Mouse (Mus musculus): ENCODE data around the gene Homer3. TPM values are rescaled to one million over a fixed set of nuclear protein-coding genes. Genes with fewer than 3 reads are reported as not detected.

Homer3 gene
- polyA plus RNA-seq, 1 experiment from 2014 or later, result 25.1 TPM

GRCm38 (mm10) chr8:70342007-70342406, 59.4 kb downstream of the Homer3 start:
- no peaks in the 10 kb centered on the region for H3K9me3 ChIP-seq (ENCODE audit: control insufficient read depth, low read length)
- no peaks in the 10 kb centered on the region for H3K4me1 ChIP-seq (replicated peaks; ENCODE audit: control insufficient read depth, insufficient read depth, low read length)
- DNase-seq (ENCODE audit: low spot score) (no peak), ATAC-seq (ENCODE audit: low FRiP score) (no peak)
- no peak overlapping the region for H3K4me2 ChIP-seq (replicated peaks)
- peaks cover 67% of the 10 kb centered on the region for H3K36me3 ChIP-seq (replicated peaks; ENCODE audit: control insufficient read depth, insufficient read depth)
- H3K4me3 ChIP-seq (replicated peaks; ENCODE audit: low read length), result no peak overlapping the region
- H3K27ac ChIP-seq, result no peak overlapping the region
- H3K27me3 ChIP-seq (ENCODE audit: control insufficient read depth, insufficient read depth, low read length), result no peaks in the 10 kb centered on the region
- WGBS, result 93% methylated on average over 14 of the region's 14 CpGs
- H3K9ac ChIP-seq, result no peak overlapping the region

GRCm38 (mm10) chr8:70343076-70343475, 60.4 kb downstream of the Homer3 start:
- Histone ChIP-seq H3K9ac (no peak overlapping the region), H3K27me3 (ENCODE audit: control insufficient read depth, insufficient read depth, low read length) (no peaks in the 10 kb centered on the region), H3K4me1 (replicated peaks; ENCODE audit: control insufficient read depth, insufficient read depth, low read length) (no peaks in the 10 kb centered on the region; the same call in 1 of the 2 replicates), H3K4me2 (replicated peaks) (no peak overlapping the region), H3K27ac (no peak overlapping the region), H3K4me3 (replicated peaks; ENCODE audit: low read length) (no peak overlapping the region), H3K9me3 (ENCODE audit: control insufficient read depth, low read length) (no peaks in the 10 kb centered on the region), H3K36me3 (replicated peaks; ENCODE audit: control insufficient read depth, insufficient read depth) (peaks cover 56% of the 10 kb centered on the region)
- DNase-seq (ENCODE audit: low spot score) (no peak), ATAC-seq (ENCODE audit: low FRiP score) (no peak)
- 82% methylated on average over 7 of the region's 7 CpGs for WGBS

- DNase-seq (ENCODE audit: low spot score), result peak; percentile 64
- H3K27me3 ChIP-seq (ENCODE audit: control insufficient read depth, insufficient read depth, low read length), result no peaks in the 10 kb centered on the region
- no peak overlapping the region for H3K27ac ChIP-seq
- ATAC-seq (ENCODE audit: low FRiP score), result peak; percentile 55; the same call in 1 of the 2 replicates
- H3K4me1 ChIP-seq (replicated peaks; ENCODE audit: control insufficient read depth, insufficient read depth, low read length), result no peaks in the 10 kb centered on the region; the same call in 1 of the 2 replicates
- H3K9ac ChIP-seq, result no peak overlapping the region
- H3K4me2 ChIP-seq (replicated peaks), result no peak overlapping the region
- no peaks in the 10 kb centered on the region for H3K9me3 ChIP-seq (ENCODE audit: control insufficient read depth, low read length)
- peaks cover 51% of the 10 kb centered on the region for H3K36me3 ChIP-seq (replicated peaks; ENCODE audit: control insufficient read depth, insufficient read depth)
- WGBS, result 62% methylated on average over 6 of the region's 6 CpGs
- H3K4me3 ChIP-seq (replicated peaks; ENCODE audit: low read length), result no peak overlapping the region
Measured at GRCm38 (mm10) chr8:70343696-70344095, 61.1 kb downstream of the Homer3 start.

Other genes starting within 250 kb of the Homer3 start
- gene Mau2, start 240.1 kb upstream of the Homer3 start, polyA plus RNA-seq (2014; fragmentation: Nextera tagmentation; extraction: Ambion mirVana), result 69.3 and 69.4 TPM in 2 replicates
- 40.3 and 44.8 TPM in 2 replicates for gene Sugp1, start 240.0 kb upstream of the Homer3 start, polyA plus RNA-seq (2014; fragmentation: Nextera tagmentation; extraction: Ambion mirVana)
- gene Tm6sf2, start 209.9 kb upstream of the Homer3 start, polyA plus RNA-seq (2014; fragmentation: Nextera tagmentation; extraction: Ambion mirVana), result 1.0 and 1.9 TPM in 2 replicates
- 0.80 and 1.1 TPM in 2 replicates for gene Hapln4, start 199.4 kb upstream of the Homer3 start, polyA plus RNA-seq (2014; fragmentation: Nextera tagmentation; extraction: Ambion mirVana)
- 141 and 152 TPM in 2 replicates for gene Ncan, start 162.0 kb upstream of the Homer3 start, polyA plus RNA-seq (2014; fragmentation: Nextera tagmentation; extraction: Ambion mirVana)
- 29.1 and 29.5 TPM in 2 replicates for gene Nr2c2ap, start 151.5 kb upstream of the Homer3 start, polyA plus RNA-seq (2014; fragmentation: Nextera tagmentation; extraction: Ambion mirVana)
- gene Rfxank, start 143.7 kb upstream of the Homer3 start, polyA plus RNA-seq (2014; fragmentation: Nextera tagmentation; extraction: Ambion mirVana), result 7.2 and 8.2 TPM in 2 replicates
- gene Borcs8, start 143.3 kb upstream of the Homer3 start, polyA plus RNA-seq (2014; fragmentation: Nextera tagmentation; extraction: Ambion mirVana), result 62.1 and 62.7 TPM in 2 replicates
- 0.73 and 0.83 TPM in 2 replicates for gene Mef2b, start 143.1 kb upstream of the Homer3 start, polyA plus RNA-seq (2014; fragmentation: Nextera tagmentation; extraction: Ambion mirVana)
- 37.4 and 39.9 TPM in 2 replicates for gene Tmem161a, start 110.5 kb upstream of the Homer3 start, polyA plus RNA-seq (2014; fragmentation: Nextera tagmentation; extraction: Ambion mirVana)
- gene Slc25a42, start 70.5 kb upstream of the Homer3 start, polyA plus RNA-seq (2014; fragmentation: Nextera tagmentation; extraction: Ambion mirVana), result 6.5 and 6.9 TPM in 2 replicates
- gene Sugp2, start 48.6 kb upstream of the Homer3 start, polyA plus RNA-seq (2014; fragmentation: Nextera tagmentation; extraction: Ambion mirVana), result 77.8 and 78.8 TPM in 2 replicates
- gene Armc6, start 48.4 kb upstream of the Homer3 start, polyA plus RNA-seq (2014; fragmentation: Nextera tagmentation; extraction: Ambion mirVana), result 97.6 and 102 TPM in 2 replicates
- 41.8 and 42.5 TPM in 2 replicates for gene Ddx49, start 19.7 kb downstream of the Homer3 start, polyA plus RNA-seq (2014; fragmentation: Nextera tagmentation; extraction: Ambion mirVana)
- 256 and 288 TPM in 2 replicates for gene Cope, start 19.7 kb downstream of the Homer3 start, polyA plus RNA-seq (2014; fragmentation: Nextera tagmentation; extraction: Ambion mirVana)
- gene Cers1, start 32.9 kb downstream of the Homer3 start, polyA plus RNA-seq (2014; fragmentation: Nextera tagmentation; extraction: Ambion mirVana), result 42.9 TPM in 2 replicates
- gene Gdf1, start 47.0 kb downstream of the Homer3 start, polyA plus RNA-seq (2014; fragmentation: Nextera tagmentation; extraction: Ambion mirVana), result 0.23 and 3.2 TPM in 2 replicates
- 17.3 and 17.9 TPM in 2 replicates for gene Upf1, start 70.5 kb downstream of the Homer3 start, polyA plus RNA-seq (2014; fragmentation: Nextera tagmentation; extraction: Ambion mirVana)
- gene Comp, start 90.7 kb downstream of the Homer3 start, polyA plus RNA-seq (2014; fragmentation: Nextera tagmentation; extraction: Ambion mirVana), result 0.10 and 0.27 TPM in 2 replicates
- gene Crtc1, start 156.8 kb downstream of the Homer3 start, polyA plus RNA-seq (2014; fragmentation: Nextera tagmentation; extraction: Ambion mirVana), result 48.1 and 53.9 TPM in 2 replicates
- gene Klhl26, start 194.1 kb downstream of the Homer3 start, polyA plus RNA-seq (2014; fragmentation: Nextera tagmentation; extraction: Ambion mirVana), result 28.5 and 30.0 TPM in 2 replicates
- 143 and 149 TPM in 2 replicates for gene Tmem59l, start 204.5 kb downstream of the Homer3 start, polyA plus RNA-seq (2014; fragmentation: Nextera tagmentation; extraction: Ambion mirVana)
- 6.3 and 6.9 TPM in 2 replicates for gene Crlf1, start 210.3 kb downstream of the Homer3 start, polyA plus RNA-seq (2014; fragmentation: Nextera tagmentation; extraction: Ambion mirVana)
- gene Rex1bd, start 223.9 kb downstream of the Homer3 start, polyA plus RNA-seq (2014; fragmentation: Nextera tagmentation; extraction: Ambion mirVana), result 161 and 166 TPM in 2 replicates
- gene Uba52, start 228.0 kb downstream of the Homer3 start, polyA plus RNA-seq (2014; fragmentation: Nextera tagmentation; extraction: Ambion mirVana), result 622 and 778 TPM in 2 replicates
- gene Fkbp8, start 244.9 kb downstream of the Homer3 start, polyA plus RNA-seq (2014; fragmentation: Nextera tagmentation; extraction: Ambion mirVana), result 328 and 332 TPM in 2 replicates
- 45.4 and 46.5 TPM in 2 replicates for gene Kxd1, start 245.1 kb downstream of the Homer3 start, polyA plus RNA-seq (2014; fragmentation: Nextera tagmentation; extraction: Ambion mirVana)